Mouse (Mus musculus) spleen, adult 18-20 months (tissue): Measurements from ENCODE around the gene Anapc13.

Experiments used
- DNase-seq, 2 experiments: peaks; one replicate each; pipeline ENCODE4 v3.0.0; 2022; ENCODE audit warnings: mixed read lengths in 2 of 2

Anapc13 gene

DNA sequence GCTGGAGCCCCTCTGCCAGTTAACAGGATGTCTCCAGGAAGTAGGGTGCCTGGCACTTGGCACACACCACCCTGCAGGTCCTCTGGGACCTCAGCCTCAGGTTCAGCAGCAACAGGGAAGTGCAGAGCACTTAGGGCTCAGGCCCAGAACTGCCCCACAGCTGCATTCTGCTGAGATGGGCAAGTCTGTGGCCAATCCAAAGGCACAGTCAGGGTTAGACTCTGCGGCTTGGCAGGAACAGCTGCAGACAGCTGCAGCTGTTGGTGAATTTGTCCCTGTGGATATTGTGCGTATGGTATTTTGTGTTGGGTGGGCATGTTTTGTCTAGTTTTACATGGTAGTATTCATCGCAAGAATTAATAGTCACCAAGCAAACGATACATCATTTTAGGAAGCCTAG is 6.1 kb downstream of the Anapc13 start:
- DNase-seq: no peak

DNA sequence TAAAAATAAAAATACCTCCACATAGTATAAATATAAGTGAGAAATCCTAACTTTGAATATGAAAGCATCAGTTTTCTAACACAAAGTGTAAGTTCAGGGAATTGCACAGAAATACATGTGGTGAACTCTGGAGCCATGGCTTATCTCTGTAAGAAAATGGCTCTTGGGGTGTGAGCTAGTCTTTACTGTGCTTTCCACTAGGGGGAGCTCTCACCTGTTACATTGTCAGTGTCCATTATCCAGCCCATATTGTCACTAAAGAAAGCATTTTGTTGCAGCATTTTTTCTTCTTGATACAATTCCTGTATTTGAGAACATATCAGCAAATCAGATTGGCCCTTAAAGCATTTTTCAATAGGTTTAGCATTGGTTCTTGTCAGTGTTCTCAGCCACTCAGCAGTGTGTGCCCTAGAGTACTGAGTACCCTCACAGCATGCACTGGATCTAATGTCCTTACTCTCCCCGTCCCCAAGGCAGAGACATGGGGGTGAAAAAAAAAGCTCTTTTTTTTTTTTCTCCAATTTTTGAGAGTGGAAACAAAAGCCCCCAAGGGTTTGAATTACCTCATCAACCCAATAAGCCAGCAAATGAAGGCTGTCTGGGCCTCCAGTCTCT is 6.9 kb downstream of the Anapc13 start:
- peak in 1 of 2 experiments; percentile 42 for DNase-seq

DNA sequence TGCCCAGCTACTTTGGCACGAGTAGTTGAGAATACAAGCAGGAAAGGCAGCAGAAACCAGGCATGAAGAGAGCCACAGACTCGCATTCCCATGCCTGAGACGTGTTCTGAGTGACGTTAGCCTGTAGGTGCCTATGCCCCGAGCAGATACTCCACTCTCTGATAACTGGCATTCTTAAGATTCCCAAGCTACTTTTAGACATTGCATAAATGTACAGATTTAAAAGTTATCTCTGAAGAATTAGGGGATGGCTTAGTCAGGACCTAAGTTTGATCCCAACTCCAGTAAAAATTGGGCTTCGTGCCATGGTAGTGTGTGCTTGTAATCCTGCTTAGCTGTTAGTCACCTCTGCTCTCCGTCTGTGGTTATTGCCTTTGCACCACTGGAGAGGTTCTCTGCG is 8.4 kb downstream of the Anapc13 start:
- DNase-seq: no peak

DNA sequence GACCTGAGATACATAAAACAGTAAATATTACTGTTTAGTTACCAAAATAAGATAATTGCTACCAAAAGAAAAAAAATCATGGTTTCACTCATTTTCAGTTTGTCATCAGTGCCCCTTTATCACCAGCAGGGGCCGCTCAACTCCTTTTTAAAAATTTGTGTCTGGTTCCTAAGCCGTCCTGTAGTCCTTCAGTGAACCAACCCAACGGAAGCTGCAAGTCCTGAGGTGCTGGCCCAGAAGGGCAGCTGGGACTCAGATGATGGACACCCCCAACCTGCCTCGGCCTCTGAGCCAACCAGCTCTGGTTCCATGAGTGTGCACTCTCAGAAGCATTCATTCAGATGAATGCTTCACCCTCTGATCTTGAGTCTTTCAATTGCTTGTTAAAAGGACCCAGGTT is 10.5 kb downstream of the Anapc13 start:
- DNase-seq: peak in 1 of 2 experiments; percentile 56

DNA sequence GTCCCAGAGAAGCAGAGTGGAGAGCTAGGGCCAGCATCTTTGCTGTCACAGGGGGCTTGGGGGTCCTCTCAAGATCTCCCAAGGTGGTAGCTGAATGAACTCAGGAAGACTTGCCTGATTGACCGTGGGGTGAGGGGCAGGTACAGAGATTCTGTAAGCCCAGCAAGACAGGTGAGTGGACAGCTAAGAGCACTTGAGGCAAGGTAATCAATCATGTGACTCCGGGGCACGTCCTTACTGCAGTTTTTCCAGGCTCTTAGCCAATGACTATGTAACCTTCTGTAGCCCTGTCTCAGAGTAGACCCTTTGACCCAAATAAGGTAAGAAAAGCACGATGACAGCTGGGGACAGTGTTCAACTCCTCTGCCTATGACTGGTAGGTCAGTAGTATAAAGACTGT is 11.0 kb downstream of the Anapc13 start:
- no peak for DNase-seq

DNA sequence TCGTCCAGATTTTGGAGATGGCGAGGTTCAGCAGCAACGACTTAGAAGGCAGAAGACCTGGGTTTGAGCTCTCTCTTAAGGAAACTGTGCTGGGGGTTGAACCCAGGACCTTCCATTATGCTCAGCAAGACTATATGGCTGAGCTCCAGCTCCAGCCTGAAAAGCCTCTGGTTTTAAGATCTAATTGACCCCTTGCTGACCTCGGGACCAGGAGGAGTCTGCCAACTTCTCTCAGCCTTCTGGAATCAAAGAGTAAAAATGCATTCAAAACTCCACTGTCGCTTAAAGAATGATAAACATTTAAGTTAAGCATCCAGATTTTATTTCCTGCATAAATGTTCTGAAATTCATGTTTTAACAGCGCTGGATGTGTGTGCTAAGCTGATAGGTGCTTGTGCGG is 12.9 kb downstream of the Anapc13 start:
- no peak for DNase-seq

DNA sequence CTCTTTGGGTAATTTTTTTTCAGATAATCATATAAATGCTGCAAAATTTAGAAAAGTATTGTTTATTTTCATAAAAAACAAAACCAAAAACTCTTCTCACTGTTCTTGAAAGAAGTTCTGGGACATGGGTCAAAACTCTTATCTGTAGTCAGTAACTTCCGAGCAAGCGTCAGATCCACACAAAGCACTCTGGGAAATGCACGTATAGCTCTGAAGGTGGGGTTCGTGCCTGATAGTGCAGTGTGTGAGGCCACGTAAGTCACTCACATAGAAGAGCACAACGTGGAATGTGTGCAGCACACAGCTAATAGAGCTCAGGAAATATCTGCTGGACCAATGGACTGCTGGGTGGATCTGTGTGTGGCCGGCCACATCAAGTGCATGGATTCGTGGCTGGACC is 13.4 kb downstream of the Anapc13 start:
- no peak for DNase-seq

DNA sequence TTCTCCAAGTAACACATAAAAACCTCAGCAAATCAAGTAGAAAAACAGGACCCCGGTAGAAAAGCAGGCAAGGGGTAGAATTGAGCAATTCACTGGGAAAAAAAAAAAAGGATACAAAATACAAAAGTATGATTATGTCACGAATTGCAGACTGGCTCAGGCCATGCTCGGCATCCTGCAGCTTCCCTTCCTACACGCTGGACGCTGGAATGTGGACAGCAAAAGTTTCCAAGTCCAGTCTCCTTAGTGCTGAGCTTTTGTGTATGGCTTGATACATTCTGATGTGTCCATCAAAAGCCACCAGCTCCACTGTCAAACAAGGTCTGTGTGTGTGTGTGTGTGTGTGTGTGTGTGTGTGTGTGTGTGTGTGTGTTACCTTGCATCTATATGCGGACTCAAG is 15.4 kb downstream of the Anapc13 start:
- no peak for DNase-seq

DNA sequence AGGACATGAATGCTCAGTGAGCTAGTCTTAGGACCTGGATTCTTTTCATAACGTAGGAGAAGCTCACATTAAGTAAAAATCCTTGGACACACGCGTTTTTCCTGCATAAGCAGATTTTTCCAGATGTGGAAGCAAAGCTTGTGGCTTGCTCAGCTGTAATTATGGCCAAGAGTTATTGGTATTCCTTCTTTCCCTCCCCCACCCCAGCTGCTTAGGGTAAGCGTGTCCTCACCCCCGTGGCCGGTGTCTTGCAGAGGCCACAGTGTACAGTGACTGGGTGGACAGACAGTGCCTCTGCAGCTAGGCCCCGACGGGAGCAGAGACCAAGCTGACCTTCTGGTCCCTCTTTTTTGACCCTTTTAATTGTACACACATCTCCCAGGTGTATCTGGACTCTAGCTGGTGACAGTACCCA is 17.0 kb downstream of the Anapc13 start:
- no peak for DNase-seq

DNA sequence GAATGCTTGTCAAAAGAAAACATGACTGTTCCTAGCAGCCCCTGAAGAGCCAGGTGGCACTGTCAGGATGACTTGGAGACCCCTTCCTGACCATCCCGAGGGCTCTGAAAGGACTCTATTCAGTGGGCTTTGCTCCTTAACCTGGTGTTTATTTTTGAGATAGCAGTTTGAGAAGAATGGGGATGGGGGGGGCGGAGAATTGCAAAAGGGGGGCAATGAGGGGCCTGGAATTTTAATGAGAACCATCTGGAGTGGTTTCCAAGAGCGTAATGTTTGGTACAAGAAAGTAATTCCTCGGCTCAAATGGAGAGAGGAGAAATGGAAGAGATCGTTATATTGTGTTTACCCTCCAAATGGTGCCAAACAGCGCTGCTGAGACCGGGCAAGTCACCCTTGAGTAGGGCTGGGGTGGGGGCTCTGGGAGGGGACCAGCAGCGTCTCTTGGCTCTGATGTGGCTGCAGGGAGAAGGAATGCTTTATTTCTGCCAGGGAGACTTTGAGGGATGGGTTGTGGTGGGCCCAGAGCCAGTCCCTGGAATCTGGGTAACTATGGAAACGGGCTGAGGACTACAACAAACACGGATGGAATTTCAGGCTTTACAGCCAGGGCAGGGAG is 17.5 kb downstream of the Anapc13 start:
- no peak for DNase-seq

DNA sequence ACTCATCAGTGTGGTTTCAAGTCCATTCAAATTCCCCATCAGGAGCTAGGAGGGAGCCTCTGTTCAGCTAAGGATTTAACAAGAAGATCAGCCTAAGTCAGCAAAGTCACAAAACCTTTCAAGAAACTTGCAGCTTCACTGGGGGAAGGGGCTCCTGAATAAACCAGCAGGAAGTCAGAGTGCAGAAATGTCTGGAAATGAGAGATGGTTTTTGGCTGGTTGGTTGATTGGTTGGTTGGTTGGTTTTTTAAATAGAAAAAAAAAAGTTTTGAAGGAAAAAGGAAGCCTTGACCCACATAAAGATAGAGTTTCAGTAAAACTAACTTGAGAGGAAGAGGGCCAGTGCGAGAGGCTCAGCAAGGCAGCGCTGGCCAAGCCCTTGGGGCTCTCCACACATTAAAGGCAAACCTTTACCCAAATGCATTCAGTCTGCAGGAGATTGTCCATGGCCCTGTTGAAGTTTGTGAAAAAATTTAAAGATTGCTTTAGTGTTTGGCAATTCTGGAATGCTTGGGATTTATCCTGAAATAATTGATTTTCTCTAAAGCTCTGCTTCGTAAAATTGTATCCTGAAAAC is 19.1 kb downstream of the Anapc13 start:
- DNase-seq: no peak

DNA sequence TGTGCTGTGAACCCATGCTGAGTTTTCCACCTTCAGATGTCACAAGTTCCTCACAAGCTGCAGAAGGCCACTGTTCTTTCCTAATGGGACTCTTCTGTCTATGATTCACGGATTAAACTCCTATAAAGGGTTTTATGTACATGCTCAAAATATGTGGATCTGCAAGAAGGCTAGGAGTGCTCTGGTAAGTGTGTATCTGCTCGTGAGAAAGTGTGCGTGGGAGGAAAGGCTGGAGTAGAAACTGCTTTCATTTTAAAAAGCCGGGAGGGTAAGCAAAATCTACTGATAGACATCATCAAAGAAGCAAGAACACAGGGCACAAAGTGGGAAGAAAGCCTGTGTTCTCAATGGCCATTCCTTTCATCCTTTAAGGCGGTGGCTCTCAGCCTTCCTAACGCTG is 20.9 kb downstream of the Anapc13 start:
- no peak for DNase-seq

DNA sequence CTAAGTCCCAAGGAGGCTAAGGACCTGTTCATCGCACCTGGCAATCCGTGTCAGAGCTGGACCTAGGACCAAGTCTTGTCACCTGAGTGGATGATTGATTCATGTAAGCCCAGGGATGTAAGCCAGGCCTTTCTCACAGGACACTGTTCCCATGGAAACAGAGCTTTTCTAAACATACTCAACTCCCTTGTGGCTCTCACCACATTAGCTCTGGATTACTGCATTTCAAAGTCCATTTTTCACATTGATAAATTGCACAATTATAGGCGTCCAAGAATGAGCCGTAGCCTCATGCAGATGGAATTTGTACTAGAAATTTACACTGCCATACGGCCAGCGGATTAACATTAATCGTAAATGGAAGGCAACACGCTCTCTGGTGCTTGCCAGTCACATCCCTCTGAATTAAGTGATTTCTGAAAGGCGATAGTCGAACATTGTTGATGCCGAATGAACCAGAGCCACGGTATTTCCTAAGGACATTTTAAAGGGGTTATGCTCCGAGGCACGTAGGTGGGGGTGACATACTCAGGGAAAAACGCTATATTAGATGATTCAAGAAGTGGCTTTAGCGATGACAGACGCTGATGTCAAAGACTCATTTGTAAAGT is 23.9 kb downstream of the Anapc13 start:
- DNase-seq: no peak

DNA sequence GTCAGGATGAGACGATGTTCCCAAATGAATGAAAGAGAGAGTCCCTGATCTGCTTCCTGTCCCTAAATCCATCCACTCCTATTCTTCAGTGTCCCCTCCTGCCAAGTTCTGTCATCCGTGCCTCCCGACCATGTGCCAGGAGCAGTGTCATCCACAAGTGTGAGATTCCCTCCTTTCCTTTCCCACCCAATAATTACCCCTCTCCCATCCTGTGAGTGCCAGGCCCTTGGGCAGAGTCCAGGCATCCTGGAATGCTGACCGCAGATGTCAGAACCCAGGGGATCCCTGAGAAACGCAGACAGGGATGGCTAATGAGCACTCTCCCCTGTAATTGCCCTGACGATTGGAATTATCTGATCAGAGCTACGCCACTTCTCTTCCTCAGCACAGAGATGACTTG is 24.5 kb downstream of the Anapc13 start:
- DNase-seq: no peak

DNA sequence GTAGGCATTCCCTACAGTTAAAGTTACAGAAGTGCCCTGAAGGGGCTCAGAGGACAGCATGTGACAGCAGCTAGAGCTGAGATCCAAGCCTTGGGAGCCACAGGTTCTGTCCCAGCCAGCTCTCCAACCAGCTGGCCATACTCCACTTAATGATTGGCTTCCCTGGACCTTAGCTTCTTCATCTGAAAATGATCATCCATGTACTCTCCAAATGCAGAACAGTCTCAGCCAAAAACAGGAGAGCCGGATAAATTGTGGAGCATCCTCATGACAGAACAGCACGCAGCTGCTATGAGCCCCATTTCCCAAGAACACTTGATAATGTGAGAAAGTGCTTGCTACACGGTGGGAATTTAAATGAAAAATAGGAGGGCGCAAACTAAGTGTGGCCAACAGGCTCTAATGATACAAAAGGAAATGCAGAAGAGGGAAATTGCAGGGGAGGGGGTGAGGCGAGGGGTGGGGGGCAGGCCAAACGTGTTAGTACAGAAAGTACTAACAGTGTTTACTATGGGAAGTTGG is 25.2 kb downstream of the Anapc13 start:
- DNase-seq: no peak

DNA sequence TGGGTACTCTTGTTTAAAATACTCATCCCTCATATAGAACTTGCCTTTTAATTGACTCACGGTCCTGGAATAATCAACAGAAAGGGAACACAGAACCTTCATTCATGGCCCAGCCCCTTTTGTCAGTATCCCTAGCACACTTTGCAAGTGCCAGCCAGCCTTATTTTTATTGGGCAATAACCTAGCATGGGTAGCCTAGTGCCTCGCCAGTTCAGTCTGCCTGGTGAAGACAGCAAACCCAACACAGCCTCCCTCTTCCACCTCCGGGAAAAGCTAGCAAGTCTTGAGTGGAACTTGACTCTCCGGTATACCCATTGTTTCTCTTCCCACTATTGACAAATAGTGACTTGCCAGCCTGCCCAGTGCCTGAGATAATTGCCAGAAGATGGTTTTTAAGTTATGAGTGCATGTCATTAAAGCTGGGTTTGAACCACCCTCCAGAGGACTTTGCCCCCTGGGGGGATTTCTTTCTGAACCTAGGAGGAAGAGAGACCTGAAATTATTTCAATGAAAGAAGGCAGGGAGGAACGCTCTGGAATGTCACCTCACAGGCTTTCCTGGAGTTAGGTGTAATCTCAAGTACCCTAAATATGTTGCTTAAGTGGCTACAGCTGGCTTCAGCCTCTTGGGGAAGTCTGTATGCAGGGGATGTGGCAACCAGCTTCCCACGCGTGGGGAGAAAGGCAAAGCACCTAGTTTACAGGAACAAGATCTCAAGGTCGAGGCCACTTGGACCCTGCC is 30.4 kb downstream of the Anapc13 start:
- DNase-seq: no peak

DNA sequence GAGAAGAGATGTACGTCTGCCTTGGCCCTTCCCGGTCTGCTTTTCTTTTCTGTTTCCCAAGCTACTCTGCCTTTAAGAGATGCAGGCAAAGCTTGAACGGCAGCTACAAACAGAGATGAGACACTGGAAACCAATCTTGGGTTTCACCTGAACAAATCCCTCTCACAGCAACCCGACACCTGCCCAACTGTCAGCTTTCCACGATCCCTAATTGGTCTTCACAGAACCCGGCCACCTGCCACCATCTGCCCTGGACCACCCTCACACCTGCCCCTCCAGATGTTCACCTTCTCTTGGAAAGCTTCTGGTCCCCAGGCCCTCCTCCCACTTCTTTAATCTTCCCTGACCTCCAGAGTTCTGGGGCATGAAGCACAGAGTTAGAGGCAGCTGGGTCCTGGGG is 42.0 kb downstream of the Anapc13 start:
- DNase-seq: no peak

DNA sequence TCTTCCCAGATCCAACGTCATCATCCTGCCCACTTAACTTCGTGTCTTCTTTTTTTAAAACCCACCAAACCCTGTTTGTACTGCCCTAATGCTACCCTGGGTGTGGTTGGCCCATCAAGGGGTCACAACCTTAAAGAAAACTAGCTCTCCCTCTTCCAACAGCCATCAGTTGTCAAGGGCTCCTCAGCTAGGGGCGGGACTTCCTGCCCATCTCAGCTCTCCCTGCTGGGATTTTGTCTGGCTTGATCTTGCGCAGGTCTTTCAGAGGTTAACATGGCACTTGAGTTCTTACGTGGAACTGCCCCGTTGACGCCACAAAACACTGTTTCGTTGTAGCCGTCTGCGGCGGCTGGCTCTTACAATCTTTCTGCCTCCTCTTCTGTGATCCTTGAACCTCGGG is 42.8 kb downstream of the Anapc13 start:
- DNase-seq: no peak

DNA sequence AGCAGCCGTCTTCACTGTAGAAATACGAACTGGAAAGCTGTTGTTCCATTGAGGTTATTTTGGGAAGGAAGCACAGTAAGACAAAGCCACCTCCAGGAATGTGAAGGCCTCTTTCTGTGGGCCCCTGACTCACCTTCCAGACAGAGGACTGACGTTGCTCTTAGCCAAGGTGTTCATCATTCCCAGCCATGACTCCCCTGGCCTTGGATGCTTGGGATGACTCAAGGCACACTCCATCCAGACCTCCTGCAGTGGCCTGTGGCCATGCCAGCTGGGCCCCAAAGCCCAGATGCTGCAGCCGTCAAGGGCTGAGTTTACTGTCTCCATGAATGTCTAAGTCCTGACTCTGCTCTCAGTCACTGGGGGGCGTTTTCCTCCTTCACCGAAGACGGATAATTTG is 47.3 kb downstream of the Anapc13 start:
- DNase-seq: no peak

DNA sequence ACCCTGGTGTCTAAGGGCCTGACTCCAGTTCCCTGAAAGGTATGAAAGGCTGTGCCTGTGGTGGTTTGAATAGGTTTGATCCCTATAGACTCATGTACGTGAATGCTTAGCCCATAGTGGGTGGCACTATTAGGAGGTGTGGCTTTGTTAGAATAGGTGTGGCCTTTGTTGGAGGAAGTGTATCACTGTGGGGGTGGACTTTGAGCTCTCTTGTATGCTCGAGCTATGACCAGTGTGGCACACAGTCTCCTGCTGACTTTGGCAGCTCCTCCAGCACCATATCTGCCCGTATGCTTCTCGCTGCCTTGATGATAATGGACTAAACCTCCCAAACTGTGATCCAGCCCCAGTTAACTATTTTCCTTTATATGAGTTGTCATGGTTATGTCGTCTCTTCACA is 49.8 kb downstream of the Anapc13 start:
- DNase-seq: no peak

DNA sequence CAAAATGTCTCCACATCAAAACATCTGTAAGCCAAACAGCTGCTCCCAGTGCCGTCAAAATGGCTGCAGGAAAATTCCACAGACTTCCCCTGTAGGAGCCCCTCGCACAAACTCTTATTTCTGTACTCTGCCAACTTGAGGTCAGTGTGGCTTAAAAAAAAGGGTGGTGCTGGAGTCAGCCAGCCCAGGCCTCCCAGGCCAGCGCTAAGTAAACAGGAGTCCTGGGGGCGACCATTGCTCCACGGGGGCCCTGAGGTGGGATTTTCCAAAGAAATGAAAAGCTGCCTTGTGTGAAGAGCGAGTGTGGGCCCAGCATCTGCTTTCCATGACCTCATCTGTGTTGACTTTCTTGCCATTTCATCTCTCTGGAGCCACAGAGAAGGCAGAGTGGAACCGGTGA is 55.4 kb downstream of the Anapc13 start:
- DNase-seq: no peak
